Mouse (Mus musculus): ENCODE measurements at regions not wholly inside any gene's neighbourhood (a gene's known extent, or its start where the extent isn't known, plus 50 kb on each side); places are given as distances from the start of the nearest gene placed in this dataset.

- Histone ChIP-seq H3K4me3 (ENCODE audit: insufficient read depth, poor library complexity, severe bottlenecking) (no peak overlapping the region), H3K27me3 (ENCODE audit: control insufficient read depth, insufficient read depth, insufficient read length) (no peaks in the 10 kb centered on the region)
- TF ChIP-seq USF1 (IDR thresholded peaks at IDR 0.05; ENCODE audit: low read depth) (no peak), MYOG (IDR thresholded peaks at IDR 0.05; ENCODE audit: control insufficient read depth, extremely low read depth, insufficient read length) (no peak), FOSL1 (IDR thresholded peaks at IDR 0.05; ENCODE audit: insufficient read depth, low read length, poor library complexity, severe bottlenecking) (no peak), MYOD1 (IDR thresholded peaks at IDR 0.05; ENCODE audit: control insufficient read depth, insufficient read length, low read depth) (no peak), MAX (IDR thresholded peaks at IDR 0.05) (no peak), CEBPB (IDR thresholded peaks at IDR 0.05; ENCODE audit: low read depth) (no peak), CTCF (IDR thresholded peaks at IDR 0.05; ENCODE audit: control insufficient read depth, insufficient read depth, insufficient read length) (no peak)
These were observed 1013.8 kb downstream of the Adgrl2 start for GRCm38 (mm10) chr3:147976579-147976978.

GRCm38 (mm10) chr3:147976069-147976468, 1014.3 kb downstream of the Adgrl2 start:
- no peaks in the 10 kb centered on the region for H3K36me3 ChIP-seq (ENCODE audit: control insufficient read depth, insufficient read depth)
- no peaks in the 10 kb centered on the region for H3K79me2 ChIP-seq (ENCODE audit: control insufficient read depth, insufficient read depth)
- no peak for TF ChIP-seq MAX (IDR thresholded peaks at IDR 0.05)
- TF ChIP-seq MYOG (IDR thresholded peaks at IDR 0.05; ENCODE audit: control insufficient read depth, extremely low read depth, insufficient read length): no peak
- no peak for TF ChIP-seq CEBPB (IDR thresholded peaks at IDR 0.05; ENCODE audit: low read depth)
- TF ChIP-seq USF1 (IDR thresholded peaks at IDR 0.05; ENCODE audit: low read depth): no peak
- H3K4me3 ChIP-seq (ENCODE audit: insufficient read depth, poor library complexity, severe bottlenecking): no peak overlapping the region
- no peaks in the 10 kb centered on the region for H3K27me3 ChIP-seq (ENCODE audit: control insufficient read depth, insufficient read depth, insufficient read length)
- no peaks in the 10 kb centered on the region for H3K79me3 ChIP-seq (ENCODE audit: low read depth)
- no peak overlapping the region for H3ac ChIP-seq (ENCODE audit: control insufficient read depth, insufficient read length, low read depth)

More at GRCm38 (mm10) chr3:147976579-147976978, 1013.8 kb downstream of the Adgrl2 start:
- Histone ChIP-seq H3K79me3 (ENCODE audit: low read depth) (no peaks in the 10 kb centered on the region), H3ac (ENCODE audit: control insufficient read depth, insufficient read length, low read depth) (no peak overlapping the region), H3K79me2 (ENCODE audit: control insufficient read depth, insufficient read depth) (no peaks in the 10 kb centered on the region), H3K36me3 (ENCODE audit: control insufficient read depth, insufficient read depth) (no peaks in the 10 kb centered on the region)

GRCm38 (mm10) chr3:147975500-147975899, 1014.9 kb downstream of the Adgrl2 start:
- no peak overlapping the region for H3ac ChIP-seq (ENCODE audit: control insufficient read depth, insufficient read length, low read depth)
- TF ChIP-seq CEBPB (IDR thresholded peaks at IDR 0.05; ENCODE audit: low read depth): no peak
- no peak for TF ChIP-seq USF1 (IDR thresholded peaks at IDR 0.05; ENCODE audit: low read depth)
- no peak for TF ChIP-seq MYOG (IDR thresholded peaks at IDR 0.05; ENCODE audit: control insufficient read depth, extremely low read depth, insufficient read length)
- no peak for TF ChIP-seq CTCF (IDR thresholded peaks at IDR 0.05; ENCODE audit: control insufficient read depth, insufficient read depth, insufficient read length)
- no peak for TF ChIP-seq MAX (IDR thresholded peaks at IDR 0.05)
- TF ChIP-seq FOSL1 (IDR thresholded peaks at IDR 0.05; ENCODE audit: insufficient read depth, low read length, poor library complexity, severe bottlenecking): no peak
- TF ChIP-seq MYOD1 (IDR thresholded peaks at IDR 0.05; ENCODE audit: control insufficient read depth, insufficient read length, low read depth): no peak
- H3K36me3 ChIP-seq (ENCODE audit: control insufficient read depth, insufficient read depth): no peaks in the 10 kb centered on the region
- H3K4me3 ChIP-seq (ENCODE audit: insufficient read depth, poor library complexity, severe bottlenecking): no peak overlapping the region
- no peaks in the 10 kb centered on the region for H3K27me3 ChIP-seq (ENCODE audit: control insufficient read depth, insufficient read depth, insufficient read length)
- no peaks in the 10 kb centered on the region for H3K79me2 ChIP-seq (ENCODE audit: control insufficient read depth, insufficient read depth)
- no peaks in the 10 kb centered on the region for H3K79me3 ChIP-seq (ENCODE audit: low read depth)

- Histone ChIP-seq H3ac (ENCODE audit: control insufficient read depth, insufficient read length, low read depth) (no peak overlapping the region), H3K79me3 (ENCODE audit: low read depth) (no peaks in the 10 kb centered on the region), H3K36me3 (ENCODE audit: control insufficient read depth, insufficient read depth) (no peaks in the 10 kb centered on the region), H3K27me3 (ENCODE audit: control insufficient read depth, insufficient read depth, insufficient read length) (no peaks in the 10 kb centered on the region), H3K4me3 (ENCODE audit: insufficient read depth, poor library complexity, severe bottlenecking) (no peak overlapping the region), H3K79me2 (ENCODE audit: control insufficient read depth, insufficient read depth) (no peaks in the 10 kb centered on the region)
- TF ChIP-seq MYOG (IDR thresholded peaks at IDR 0.05; ENCODE audit: control insufficient read depth, extremely low read depth, insufficient read length): no peak
- TF ChIP-seq MAX (IDR thresholded peaks at IDR 0.05): no peak
- no peak for TF ChIP-seq CTCF (IDR thresholded peaks at IDR 0.05; ENCODE audit: control insufficient read depth, insufficient read depth, insufficient read length)
- TF ChIP-seq CEBPB (IDR thresholded peaks at IDR 0.05; ENCODE audit: low read depth): no peak
- TF ChIP-seq USF1 (IDR thresholded peaks at IDR 0.05; ENCODE audit: low read depth): no peak
- TF ChIP-seq MYOD1 (IDR thresholded peaks at IDR 0.05; ENCODE audit: control insufficient read depth, insufficient read length, low read depth): no peak
These were observed 1015.8 kb downstream of the Adgrl2 start for GRCm38 (mm10) chr3:147974515-147974914.

GRCm38 (mm10) chr3:147968271-147968670, 1022.1 kb downstream of the Adgrl2 start:
- Histone ChIP-seq H3K79me2 (ENCODE audit: control insufficient read depth, insufficient read depth) (no peaks in the 10 kb centered on the region), H3K4me3 (ENCODE audit: insufficient read depth, poor library complexity, severe bottlenecking) (no peak overlapping the region), H3ac (ENCODE audit: control insufficient read depth, insufficient read length, low read depth) (no peak overlapping the region), H3K27me3 (ENCODE audit: control insufficient read depth, insufficient read depth, insufficient read length) (no peaks in the 10 kb centered on the region), H3K36me3 (ENCODE audit: control insufficient read depth, insufficient read depth) (no peaks in the 10 kb centered on the region), H3K79me3 (ENCODE audit: low read depth) (no peaks in the 10 kb centered on the region)
- TF ChIP-seq MYOD1 (IDR thresholded peaks at IDR 0.05; ENCODE audit: control insufficient read depth, insufficient read length, low read depth) (no peak), CEBPB (IDR thresholded peaks at IDR 0.05; ENCODE audit: low read depth) (no peak), FOSL1 (IDR thresholded peaks at IDR 0.05; ENCODE audit: insufficient read depth, low read length, poor library complexity, severe bottlenecking) (no peak), USF1 (IDR thresholded peaks at IDR 0.05; ENCODE audit: low read depth) (no peak), MYOG (IDR thresholded peaks at IDR 0.05; ENCODE audit: control insufficient read depth, extremely low read depth, insufficient read length) (no peak), CTCF (IDR thresholded peaks at IDR 0.05; ENCODE audit: control insufficient read depth, insufficient read depth, insufficient read length) (no peak), MAX (IDR thresholded peaks at IDR 0.05) (no peak)

- Histone ChIP-seq H3K36me3 (ENCODE audit: control insufficient read depth, insufficient read depth) (no peaks in the 10 kb centered on the region), H3K79me2 (ENCODE audit: control insufficient read depth, insufficient read depth) (no peaks in the 10 kb centered on the region), H3K4me3 (ENCODE audit: insufficient read depth, poor library complexity, severe bottlenecking) (no peak overlapping the region), H3ac (ENCODE audit: control insufficient read depth, insufficient read length, low read depth) (no peak overlapping the region), H3K79me3 (ENCODE audit: low read depth) (no peaks in the 10 kb centered on the region), H3K27me3 (ENCODE audit: control insufficient read depth, insufficient read depth, insufficient read length) (no peaks in the 10 kb centered on the region)
- TF ChIP-seq CEBPB (IDR thresholded peaks at IDR 0.05; ENCODE audit: low read depth) (no peak), FOSL1 (IDR thresholded peaks at IDR 0.05; ENCODE audit: insufficient read depth, low read length, poor library complexity, severe bottlenecking) (no peak), MYOG (IDR thresholded peaks at IDR 0.05; ENCODE audit: control insufficient read depth, extremely low read depth, insufficient read length) (no peak)
These were observed 1022.5 kb downstream of the Adgrl2 start for GRCm38 (mm10) chr3:147967866-147968265.
